Mouse (Mus musculus): ENCODE results near the gene Elovl1.

DNA sequence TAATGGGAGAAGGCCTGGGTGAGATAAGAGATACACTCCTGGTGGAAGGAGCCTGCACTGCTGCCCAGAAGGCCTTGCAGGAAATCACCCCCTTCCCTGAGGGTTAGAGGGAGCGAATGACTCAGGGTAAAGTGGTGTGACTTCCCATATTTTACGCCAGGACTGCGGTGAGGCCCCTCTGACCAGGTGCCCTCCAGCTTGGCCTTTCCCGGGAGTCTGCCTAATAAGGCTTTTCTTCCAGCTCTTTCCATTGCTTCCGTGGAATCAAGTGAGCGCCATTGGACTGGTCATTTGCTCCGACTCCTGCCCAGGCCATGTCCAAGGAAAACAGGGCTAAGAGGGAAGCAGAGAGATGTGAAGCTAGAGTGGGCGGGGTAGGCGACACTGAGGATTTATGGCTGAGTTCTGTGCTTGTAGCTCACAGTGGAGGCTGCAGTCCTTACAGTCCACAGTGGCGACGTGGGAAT is 37.8 kb downstream of the Elovl1 start:
- TF ChIP-seq POLR2A (IDR thresholded peaks at IDR 0.05; ENCODE audit: low read depth, low read length) (no peak), HCFC1 (IDR thresholded peaks at IDR 0.05; ENCODE audit: low read depth, low read length) (no peak), E2F4 (IDR thresholded peaks at IDR 0.05; ENCODE audit: insufficient replicate concordance, low read depth, low read length) (no peak), EP300 (IDR thresholded peaks at IDR 0.05; ENCODE audit: low read length) (no peak), TCF12 (IDR thresholded peaks at IDR 0.05; ENCODE audit: low read depth, low read length) (no peak), USF1 (IDR thresholded peaks at IDR 0.05; ENCODE audit: low read depth, low read length) (no peak), CTCF (conservative IDR thresholded peaks at IDR 0.05 in 1 of 2, IDR thresholded peaks at IDR 0.05 in 1 of 2; ENCODE audit: low read depth in 2 of 2, low read length in 2 of 2) (no peak), MAZ (IDR thresholded peaks at IDR 0.05; ENCODE audit: low read depth, low read length) (no peak), ZKSCAN1 (IDR thresholded peaks at IDR 0.05; ENCODE audit: borderline replicate concordance, low read depth, low read length) (no peak), KAT2A (IDR thresholded peaks at IDR 0.05; ENCODE audit: insufficient replicate concordance, low read length) (no peak), ZC3H11A (IDR thresholded peaks at IDR 0.05; ENCODE audit: low read depth, low read length) (no peak), ZNF384 (IDR thresholded peaks at IDR 0.05; ENCODE audit: low read depth, low read length) (no peak)
